ENCODE assay signal across 20 mouse cellular contexts in the genomic region with DNA sequence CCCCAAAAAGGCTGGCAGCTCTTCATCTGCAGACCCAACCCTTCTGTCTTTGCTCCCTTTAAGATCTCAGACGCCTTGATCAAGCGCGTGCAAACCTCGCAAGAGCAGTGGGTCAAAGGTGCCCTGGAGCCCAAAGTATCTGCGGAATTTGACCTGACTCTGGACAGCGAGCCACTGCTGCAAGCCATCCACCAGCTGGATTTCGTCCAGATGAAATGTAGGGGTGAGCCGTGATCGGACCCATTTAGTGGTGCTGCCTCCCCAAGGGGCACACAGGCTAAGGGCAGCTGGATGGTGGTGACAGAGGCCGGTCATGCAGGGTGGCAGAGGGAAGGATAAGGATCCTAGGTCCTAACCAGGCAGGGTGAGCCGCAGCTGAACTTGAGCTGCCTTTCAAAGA. TPM values are rescaled to one million over a fixed set of nuclear protein-coding genes. Genes with fewer than 3 reads are reported as not detected.
DNase-seq lines count a peak whose midpoint lies in the region; ATAC-seq and TF ChIP-seq lines count a peak whose summit lies in the region.
"Had no signal": no experiment of that assay in that cellular context is flagged by ENCODE, and none has a peak within 500 bp of the region (broad histone marks: within the 10 kb centered on the region; RNA-seq: fewer than 3 reads in every experiment).

No protein-coding gene starts in this region.

- no peak for TF ChIP-seq CTCF in liver, embryonic 14.5 days (IDR thresholded peaks at IDR 0.05; ENCODE audit: low read depth)

- WGBS in liver, embryonic 14.5 days (ENCODE audit: insufficient replicate concordance): 56% methylated on average over 11 of the region's 11 CpGs
- 57% methylated on average over 11 of the region's 11 CpGs for WGBS in liver, embryonic 12.5 days (ENCODE audit: insufficient replicate concordance)
- WGBS in embryonic facial prominence, embryonic 10.5 days: 64% methylated on average over 11 of the region's 11 CpGs

- no peaks in the 10 kb centered on the region for H3K9me3 ChIP-seq in liver, embryonic 14.5 days (ENCODE audit: control insufficient read depth, low read length)
- peaks cover 13% of the 10 kb centered on the region; the same call in 1 of the 2 replicates for H3K9me3 ChIP-seq in liver, embryonic 12.5 days (replicated peaks)
- peaks cover 11% of the 10 kb centered on the region for H3K9me3 ChIP-seq in embryonic facial prominence, embryonic 10.5 days
- H3K9me3 ChIP-seq: hindbrain, embryonic 15.5 days had no signal

- DNase-seq in adrenal gland, postnatal 10 days: peak; percentile 43
- DNase-seq in adrenal gland, postnatal 4 days (ENCODE audit: low spot score in 2 of 2): no peak
- DNase-seq in liver, embryonic 14.5 days (ENCODE audit: low read depth in 3 of 3, low spot score in 3 of 3): no peak
- peak; percentile 76 to 79 for DNase-seq in kidney, adult 8-10 months
- DNase-seq in kidney, postnatal 36 days: peak; percentile 76 to 84
- DNase-seq in embryonic facial prominence, embryonic 10.5 days (ENCODE audit: low spot score): no peak
- DNase-seq in layer of hippocampus, postnatal 25 days (ENCODE audit: extremely low spot score in 1 of 2, low spot score in 1 of 2): no peak
- DNase-seq: adrenal gland, adult 2 months; cerebellum, adult 8-10 months; heart, postnatal 36 days; layer of hippocampus, postnatal 36 days; right cerebral cortex, adult 18-20 months; thymus, adult 18-20 months had no signal

- H3K4me1 ChIP-seq in liver, embryonic 14.5 days (replicated peaks; ENCODE audit: control insufficient read depth in 2 of 2, insufficient read depth in 2 of 2, low read length in 1 of 2): 0 out of 4 replicates have a peak, but pooled peaks cover 0 to 2% of the 10 kb centered on the region in 2 experiments
- H3K4me1 ChIP-seq in liver, embryonic 12.5 days: no peaks in the 10 kb centered on the region
- peaks cover 7% of the 10 kb centered on the region; the same call in 1 of the 2 replicates for H3K4me1 ChIP-seq in embryonic facial prominence, embryonic 10.5 days
- H3K4me1 ChIP-seq: heart, embryonic 12.5 days; hindbrain, embryonic 15.5 days; midbrain, embryonic 10.5 days had no signal

- no peak for ATAC-seq in liver, embryonic 14.5 days (ENCODE audit: insufficient read depth)
- no peak for ATAC-seq in liver, embryonic 12.5 days
- ATAC-seq: forebrain, embryonic 14.5 days; intestine, postnatal 0 days had no signal

- no peak overlapping the region for H3K4me3 ChIP-seq in liver, embryonic 14.5 days (ENCODE audit: insufficient read depth in 1 of 2, low read depth in 2 of 2, low read length in 2 of 2)
- H3K4me3 ChIP-seq in liver, embryonic 12.5 days: no peak overlapping the region
- no peak overlapping the region for H3K4me3 ChIP-seq in embryonic facial prominence, embryonic 10.5 days
- H3K4me3 ChIP-seq: heart, embryonic 12.5 days; hindbrain, embryonic 15.5 days; midbrain, embryonic 10.5 days had no signal

- no peaks in the 10 kb centered on the region for H3K36me3 ChIP-seq in liver, embryonic 14.5 days (replicated peaks; ENCODE audit: control insufficient read depth, insufficient read depth, low read depth)
- H3K36me3 ChIP-seq in liver, embryonic 12.5 days: no peaks in the 10 kb centered on the region
- no peaks in the 10 kb centered on the region; the same call in 1 of the 2 replicates for H3K36me3 ChIP-seq in embryonic facial prominence, embryonic 10.5 days (replicated peaks)
- H3K36me3 ChIP-seq: heart, embryonic 12.5 days had no signal

- TF ChIP-seq EP300 in liver, embryonic 14.5 days (IDR thresholded peaks at IDR 0.05; ENCODE audit: low read depth): no peak

- H3K9ac ChIP-seq in liver, embryonic 14.5 days (replicated peaks): no peak overlapping the region
- H3K9ac ChIP-seq in liver, embryonic 12.5 days: no peak overlapping the region
- H3K9ac ChIP-seq: heart, embryonic 12.5 days; hindbrain, embryonic 15.5 days had no signal

- H3K27me3 ChIP-seq in liver, embryonic 14.5 days (ENCODE audit: control insufficient read depth, insufficient read depth, low read length): no peaks in the 10 kb centered on the region
- H3K27me3 ChIP-seq in liver, embryonic 12.5 days (replicated peaks): peaks cover 8% of the 10 kb centered on the region; the same call in 1 of the 2 replicates
- H3K27me3 ChIP-seq in embryonic facial prominence, embryonic 10.5 days (replicated peaks; ENCODE audit: low read depth, poor library complexity, severe bottlenecking): peaks cover 3% of the 10 kb centered on the region; the same call in 1 of the 2 replicates
- H3K27me3 ChIP-seq: hindbrain, embryonic 15.5 days had no signal

- H3K27ac ChIP-seq in liver, embryonic 14.5 days: no peak overlapping the region
- H3K27ac ChIP-seq in liver, embryonic 12.5 days: no peak overlapping the region
- H3K27ac ChIP-seq in embryonic facial prominence, embryonic 10.5 days (replicated peaks): no peak overlapping the region
- H3K27ac ChIP-seq: hindbrain, embryonic 15.5 days; midbrain, embryonic 10.5 days had no signal

- H3K4me2 ChIP-seq in liver, embryonic 14.5 days (ENCODE audit: low read depth): peak overlapping the region; percentile 29; the same call in 1 of the 2 replicates
- no peak overlapping the region for H3K4me2 ChIP-seq in liver, embryonic 12.5 days
- H3K4me2 ChIP-seq: heart, embryonic 12.5 days; hindbrain, embryonic 15.5 days had no signal

RNA-seq across cellular contexts. Expression of a gene that starts 27.2 kb away (rescaled TPM):
- total RNA-seq in adrenal gland, postnatal 10 days (2021): 1 to 10 TPM; 2.9 to 6.5 TPM
- total RNA-seq in adrenal gland, postnatal 4 days (2021): 1 to 10 TPM; 3.9 to 4.5 TPM
- polyA plus RNA-seq in liver, embryonic 14.5 days (2012; rRNA removed): 0.03 and 0.11 TPM in 2 replicates
- 0.03 and 0.05 TPM in 2 replicates for polyA plus RNA-seq in liver, embryonic 14.5 days (2014; fragmentation: Nextera tagmentation; extraction: Ambion mirVana)
- polyA plus RNA-seq in liver, embryonic 12.5 days (2016; fragmentation: Nextera tagmentation; extraction: Ambion mirVana): 0.01 and 0.05 TPM in 2 replicates
- polyA plus RNA-seq in embryonic facial prominence, embryonic 10.5 days (2016; fragmentation: Nextera tagmentation; extraction: Ambion mirVana): 0.36 and 0.51 TPM in 2 replicates
- 1 to 10 TPM; 4.0 to 5.4 TPM for total RNA-seq in layer of hippocampus, postnatal 25 days (2021)
- total RNA-seq: MEL had no signal

RNA-seq across cellular contexts. Expression of a gene that starts 42.7 kb away (rescaled TPM):
- total RNA-seq in adrenal gland, postnatal 10 days (2021): 100 to 1,000 TPM; 126 to 173 TPM
- 100 to 1,000 TPM; 105 to 106 TPM for total RNA-seq in adrenal gland, postnatal 4 days (2021)
- polyA plus RNA-seq in liver, embryonic 14.5 days (2012; rRNA removed): 23.3 and 35.7 TPM in 2 replicates
- polyA plus RNA-seq in liver, embryonic 14.5 days (2014; fragmentation: Nextera tagmentation; extraction: Ambion mirVana): 39.0 and 39.6 TPM in 2 replicates
- polyA plus RNA-seq in liver, embryonic 12.5 days (2016; fragmentation: Nextera tagmentation; extraction: Ambion mirVana): 62.3 and 66.2 TPM in 2 replicates
- 138 and 149 TPM in 2 replicates for polyA plus RNA-seq in embryonic facial prominence, embryonic 10.5 days (2016; fragmentation: Nextera tagmentation; extraction: Ambion mirVana)
- 10 to 100 TPM; 61.7 to 69.2 TPM for total RNA-seq in layer of hippocampus, postnatal 25 days (2021)

RNA-seq across cellular contexts. Expression of a gene that starts 42.8 kb away (rescaled TPM):
- total RNA-seq in adrenal gland, postnatal 10 days (2021): 10 to 100 TPM; 23.6 to 27.4 TPM
- total RNA-seq in adrenal gland, postnatal 4 days (2021): 10 to 100 TPM; 37.8 to 38.9 TPM
- polyA plus RNA-seq in liver, embryonic 14.5 days (2012; rRNA removed): 8.9 and 13.5 TPM in 2 replicates
- polyA plus RNA-seq in liver, embryonic 14.5 days (2014; fragmentation: Nextera tagmentation; extraction: Ambion mirVana): 17.9 and 18.2 TPM in 2 replicates
- 39.6 and 40.8 TPM in 2 replicates for polyA plus RNA-seq in liver, embryonic 12.5 days (2016; fragmentation: Nextera tagmentation; extraction: Ambion mirVana)
- polyA plus RNA-seq in embryonic facial prominence, embryonic 10.5 days (2016; fragmentation: Nextera tagmentation; extraction: Ambion mirVana): 77.2 and 82.2 TPM in 2 replicates
- total RNA-seq in layer of hippocampus, postnatal 25 days (2021): 10 to 100 TPM; 22.4 to 23.5 TPM

Comparison
In these comparisons a context has a peak if more than half of its experiments do, and no peak if none do; other contexts are left out.
1. DNase-seq: peak in adrenal gland, postnatal 10 days (single experiment), kidney, adult 8-10 months (2 of 2) and kidney, postnatal 36 days (2 of 2); none in adrenal gland, postnatal 4 days (0 of 2), liver, embryonic 14.5 days (0 of 3), embryonic facial prominence, embryonic 10.5 days (single experiment) and layer of hippocampus, postnatal 25 days (0 of 2).